Mouse (Mus musculus) heart, adult 10 weeks (tissue): Measurements from ENCODE around the gene Rpl36al. TPM values are rescaled to one million over a fixed set of nuclear protein-coding genes. Genes with fewer than 3 reads are reported as not detected.

Experiments
- polyA plus RNA-seq: library from polyadenylated mRNA; stranded (reverse); fragments of 350-450 nt; fragmentation: Illumina TruSeq; extraction: RNeasy Lipid Tissue Mini Kit (QIAGEN cat#74804); gene quantifications from one replicate; pipeline ENCODE4 v1.2.3, GENCODE M21; 2014; ENCODE audit warnings: low read depth, low replicate concordance

The Rpl36al gene
- 293 TPM for polyA plus RNA-seq

DNA sequence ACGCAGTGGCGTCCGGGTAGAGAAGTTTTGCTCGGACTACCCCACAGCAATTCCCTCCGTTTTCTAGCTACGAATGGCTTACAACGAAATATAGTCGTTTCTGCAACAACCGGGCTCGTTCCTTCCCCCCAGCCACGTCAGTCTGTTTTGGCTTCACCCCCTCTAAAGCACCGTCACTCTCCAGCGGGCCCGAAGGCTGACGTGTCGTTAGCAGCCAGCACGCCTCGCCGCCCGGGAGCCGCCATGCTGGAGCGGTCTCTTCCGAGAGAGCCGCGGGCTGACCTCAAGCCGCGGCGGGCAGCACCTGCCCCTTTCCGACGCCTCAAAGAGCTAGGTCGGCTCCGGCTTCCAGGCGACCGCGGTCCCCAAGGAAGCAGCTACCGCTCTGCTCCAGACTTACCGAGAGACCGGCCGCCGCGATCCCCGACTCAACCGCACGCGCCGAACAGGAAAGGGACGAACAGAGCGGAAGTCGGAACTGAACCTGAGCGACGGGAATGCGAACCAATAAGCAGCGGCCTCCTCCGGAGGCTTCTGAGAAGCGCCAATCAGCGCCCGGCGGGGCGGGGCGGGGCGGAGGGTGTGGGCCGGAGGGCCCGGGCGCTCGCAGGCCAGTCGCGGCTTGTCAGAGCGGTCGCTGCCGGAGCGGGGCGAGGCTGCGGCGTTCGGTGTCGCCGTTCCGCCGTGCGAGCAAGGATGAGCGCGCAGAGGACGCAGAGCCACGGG is at the start of gene Rpl36al, which contains the start of gene Mgat2:
Rpl36al (minus strand) TSS at position 501 of the 726 bp plus-strand sequence.
Mgat2 (plus strand) TSS at position 575 of the 726 bp plus-strand sequence.

DNA sequence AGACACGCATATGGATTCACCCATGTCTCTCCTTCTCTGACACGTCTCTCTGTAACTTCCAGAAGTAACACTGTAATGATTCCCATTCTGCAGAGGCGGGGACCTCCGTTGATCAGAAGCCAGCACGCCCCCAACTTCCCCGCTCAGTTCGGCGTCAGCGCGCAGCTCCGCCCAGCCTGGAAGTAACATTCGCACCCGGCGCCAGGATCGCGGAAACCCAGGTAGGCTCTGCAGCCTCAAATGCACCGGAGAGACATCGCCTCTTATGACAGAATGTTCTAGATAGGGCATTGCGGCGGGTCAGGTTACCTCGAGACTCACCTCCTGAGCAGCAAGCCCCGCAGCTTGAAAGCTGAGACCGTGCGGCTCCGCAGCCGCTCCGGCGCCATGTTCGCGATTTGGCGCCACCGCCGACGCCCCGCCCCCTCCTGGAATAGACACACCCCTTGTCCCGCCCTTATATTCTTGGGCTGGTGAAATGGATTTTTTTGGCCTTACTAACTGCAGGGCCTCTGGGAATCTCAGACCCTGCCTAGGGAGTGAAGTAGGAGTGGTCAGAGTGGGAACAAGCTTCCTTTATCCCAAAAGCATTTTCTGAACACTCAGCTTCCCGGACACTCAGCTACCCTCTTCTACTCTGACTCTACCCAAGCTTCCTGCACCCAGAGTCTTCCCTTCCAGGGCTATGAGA is 44.0 kb upstream of the Rpl36al start, which contains the start of gene Pole2:
Pole2 (minus strand) TSS at position 420 of the 691 bp plus-strand sequence.

DNA sequence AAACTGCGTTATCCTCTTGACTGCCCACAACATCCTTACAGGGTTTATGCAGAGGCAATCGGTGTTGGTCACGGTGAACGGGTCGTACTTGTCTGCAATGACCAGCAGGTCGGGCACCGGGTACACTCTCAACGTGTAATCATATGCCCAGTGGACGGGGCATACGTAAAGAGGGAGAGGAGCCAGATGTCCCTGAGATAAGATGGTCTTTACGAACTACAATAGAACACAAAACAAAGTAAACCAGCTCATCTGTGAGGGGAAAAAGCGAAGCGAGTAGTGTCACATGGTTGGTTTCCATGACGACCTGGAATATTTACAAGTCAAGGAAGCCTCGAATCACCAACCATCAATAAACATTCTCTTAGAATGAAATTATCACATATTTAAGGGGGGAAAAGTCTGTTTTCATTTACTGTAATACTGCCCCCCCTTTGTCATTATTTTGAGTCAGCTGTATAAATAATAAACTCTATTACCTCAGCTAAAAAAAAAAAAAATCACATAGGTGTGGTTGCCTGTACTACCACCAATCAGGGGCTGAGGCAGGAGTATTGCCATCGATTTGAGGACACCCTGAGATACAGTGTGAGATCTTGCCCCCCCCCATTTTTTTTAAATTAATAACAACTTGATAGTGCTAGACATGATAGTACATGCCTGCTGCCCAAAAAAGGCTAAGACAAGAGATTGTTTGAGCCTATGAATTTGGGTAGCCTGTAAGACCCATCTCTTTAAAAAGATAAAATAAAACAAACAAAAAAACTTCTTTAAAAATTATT is 20.4 kb upstream of the Rpl36al start, which contains the start of gene Gm49384:
Gm49384 (minus strand) TSS at position 216 of the 782 bp plus-strand sequence.

DNA sequence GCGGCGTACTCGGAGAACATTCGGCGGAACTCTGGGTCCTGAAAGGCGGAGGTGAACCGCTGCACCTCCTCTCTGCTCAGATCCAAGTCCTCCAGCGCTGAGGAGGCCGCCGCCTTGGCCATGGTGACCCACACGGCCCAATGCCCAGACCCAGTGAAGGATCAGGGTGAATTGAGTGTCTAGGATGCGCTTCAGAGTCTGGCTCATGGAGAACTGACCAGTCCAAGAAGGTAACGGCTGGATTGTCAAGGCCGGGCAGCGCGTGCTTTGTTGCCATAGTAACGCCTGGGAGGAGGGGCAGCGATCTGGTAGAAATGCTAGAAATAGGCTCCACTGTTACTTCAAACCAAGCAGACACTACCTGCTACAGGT is 14.3 kb upstream of the Rpl36al start, which contains the start of gene Dnaaf2:
Dnaaf2 (minus strand) TSS at position 266 of the 372 bp plus-strand sequence.

DNA sequence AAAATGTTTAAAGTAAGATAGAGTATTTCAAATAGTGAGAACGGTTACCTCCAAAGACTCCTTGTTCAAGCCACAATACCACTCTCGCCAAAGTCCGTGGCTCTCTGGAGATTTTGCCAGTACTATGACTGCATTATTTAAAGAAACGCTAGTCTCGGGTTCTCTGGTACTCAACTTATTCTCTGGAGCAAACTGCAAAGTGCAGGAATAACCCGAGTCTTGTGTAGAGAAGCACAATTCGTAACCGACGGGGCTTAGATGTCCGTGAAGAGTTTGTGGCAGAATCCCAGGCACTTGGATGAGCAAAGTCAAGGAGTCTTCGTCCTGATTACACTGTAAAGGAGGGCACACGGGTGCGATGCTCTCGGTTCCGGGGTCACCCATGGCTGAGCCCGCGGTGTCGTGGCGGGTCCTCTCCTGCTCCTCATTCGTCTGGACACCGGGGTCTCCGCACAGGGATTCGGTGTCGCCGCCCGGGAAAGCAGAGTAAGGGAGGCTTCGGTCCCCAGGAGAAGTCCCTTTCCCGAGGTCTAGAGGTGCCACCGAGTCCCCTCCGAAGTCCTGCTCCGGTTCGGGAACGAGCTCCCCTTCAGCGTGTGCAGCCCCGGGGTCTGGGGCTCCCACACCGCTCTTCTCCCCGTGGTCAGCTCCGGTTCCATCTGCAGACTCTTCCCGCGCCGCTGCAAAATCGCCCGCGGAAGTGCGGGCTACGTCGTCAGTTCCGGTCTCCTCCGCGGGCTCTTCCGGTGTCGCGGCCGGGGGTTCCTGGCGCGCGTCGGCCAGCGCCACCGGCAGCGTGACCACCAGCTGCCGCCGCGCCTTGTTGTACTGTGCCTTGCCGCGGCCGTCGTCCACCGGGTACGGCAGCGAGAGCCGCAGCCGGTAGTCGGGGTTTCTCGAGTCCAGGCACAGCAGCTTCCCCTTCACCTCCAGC is 12.8 kb upstream of the Rpl36al start, which contains the start of gene Gm49383:
Gm49383 (minus strand) TSS at position 661 of the 934 bp plus-strand sequence.

DNA sequence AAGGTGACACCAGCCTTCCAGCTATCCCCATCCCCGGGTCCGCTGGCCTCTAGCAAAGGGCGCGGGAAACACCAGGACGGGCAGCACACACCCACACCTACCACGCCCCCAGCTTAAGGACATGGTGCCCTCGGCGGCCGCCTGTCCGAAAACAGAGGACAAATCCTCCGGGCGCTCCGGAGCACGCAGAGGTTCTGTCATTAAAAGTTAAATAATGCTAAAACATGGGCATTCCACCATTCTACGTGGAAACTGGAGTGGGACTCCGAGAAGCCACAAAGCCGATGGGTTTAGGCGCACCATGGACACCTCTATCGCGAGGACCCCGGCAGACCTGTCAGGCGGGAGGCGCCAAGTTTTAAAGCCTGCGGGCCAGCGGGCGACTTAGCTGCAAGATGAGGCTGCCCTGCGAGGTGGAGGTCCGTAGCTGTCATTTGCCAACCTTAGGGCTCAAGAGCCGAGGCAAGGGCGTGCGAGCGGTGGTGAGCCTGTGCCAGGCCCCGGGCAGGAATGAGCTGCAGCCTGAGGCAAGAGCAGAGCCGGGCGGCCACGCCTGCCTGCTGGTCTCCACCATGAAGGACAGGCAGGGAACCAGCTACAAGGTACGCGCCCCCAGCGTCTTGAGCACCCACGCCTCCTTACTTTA is 15.3 kb downstream of the Rpl36al start, which contains the start of gene Lrr1:
Lrr1 (plus strand) TSS at position 354 of the 646 bp plus-strand sequence.

DNA sequence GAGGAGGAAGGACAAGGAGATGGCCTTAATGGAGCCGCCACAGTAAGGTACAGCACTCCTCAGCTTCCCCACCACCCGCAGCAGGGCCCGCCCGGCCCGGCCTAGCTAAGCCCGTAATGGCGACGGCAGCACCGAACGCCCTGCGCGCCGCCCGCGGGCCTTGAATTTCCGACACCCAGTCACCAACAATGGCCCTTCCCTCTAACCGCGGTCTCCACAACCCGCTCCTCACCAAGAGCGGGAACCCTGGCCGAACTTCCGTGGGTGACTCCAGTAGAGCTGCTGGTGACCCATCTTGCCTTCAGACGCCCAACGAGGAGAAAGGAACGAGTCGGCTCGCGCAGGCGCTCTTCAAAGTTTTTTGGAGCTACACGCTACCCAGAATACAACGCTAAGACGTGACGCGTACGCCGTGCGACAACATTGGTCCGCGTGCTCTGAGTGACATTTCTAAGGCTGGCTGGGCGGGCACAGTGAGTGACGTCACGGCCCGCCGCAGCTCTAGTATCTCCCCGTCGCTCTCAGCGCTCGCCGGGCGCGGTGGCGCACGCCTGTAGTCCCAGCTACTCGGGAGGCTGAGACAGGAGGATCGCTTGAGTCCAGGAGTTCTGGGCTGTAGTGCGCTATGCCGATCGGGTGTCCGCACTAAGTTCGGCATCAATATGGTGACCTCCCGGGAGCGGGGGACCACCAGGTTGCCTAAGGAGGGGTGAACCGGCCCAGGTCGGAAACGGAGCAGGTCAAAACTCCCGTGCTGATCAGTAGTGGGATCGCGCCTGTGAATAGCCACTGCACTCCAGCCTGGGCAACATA is 24.9 kb downstream of the Rpl36al start, which contains the start of gene Rps29:
Rps29 (minus strand) TSS at position 422 of the 813 bp plus-strand sequence.

Other genes starting within 250 kb of the Rpl36al start
- gene Rps29, start 24.9 kb downstream of the Rpl36al start, polyA plus RNA-seq = 1,988 TPM
- not detected for gene Lrr1, start 15.3 kb downstream of the Rpl36al start, polyA plus RNA-seq
- 19.7 TPM for gene Mgat2, start 74 bp upstream of the Rpl36al start, polyA plus RNA-seq
- 2.6 TPM for gene Gm49383, start 13.0 kb upstream of the Rpl36al start, polyA plus RNA-seq
- 0.97 TPM for gene Dnaaf2, start 14.3 kb upstream of the Rpl36al start, polyA plus RNA-seq
- 2.7 TPM for gene Gm49384, start 20.2 kb upstream of the Rpl36al start, polyA plus RNA-seq
- gene Pole2, start 44.1 kb upstream of the Rpl36al start, polyA plus RNA-seq = not detected
- 41.6 TPM for gene Klhdc1, start 57.1 kb upstream of the Rpl36al start, polyA plus RNA-seq
- gene Klhdc2, start 112.6 kb upstream of the Rpl36al start, polyA plus RNA-seq = 112 TPM
- gene Nemf, start 173.1 kb upstream of the Rpl36al start, polyA plus RNA-seq = 22.9 TPM
- gene Arf6, start 188.1 kb upstream of the Rpl36al start, polyA plus RNA-seq = 27.4 TPM
- not detected for gene Gm9887, start 188.4 kb upstream of the Rpl36al start, polyA plus RNA-seq